Mouse (Mus musculus) intestine, embryonic 16.5 days (tissue): ENCODE data around the gene Cebpg. TPM values are rescaled to one million over a fixed set of nuclear protein-coding genes. Genes with fewer than 3 reads are reported as not detected.

Experiments
- ATAC-seq: fragments of 200-750 bp; cut with Nextera tagmentation; 2 replicates; pipeline ENCODE4 v1.8.0; 2017; ENCODE audit warnings: moderate TSS enrichment, moderate library complexity
- H3K27ac ChIP-seq: fragments of 300-500 bp; sonication (generic); 2 replicates; pipeline ENCODE4 v1.5.1; 2014; ENCODE audit warnings: mild to moderate bottlenecking, low read length
- H3K27me3 ChIP-seq: fragments of 300-500 bp; sonication (generic); replicated peaks from 2 replicates; pipeline ENCODE4 v1.6.1; 2014; ENCODE audit warnings: low read length, control low read depth, mixed read lengths; ENCODE audit not compliant: control insufficient read depth, insufficient read depth
- H3K36me3 ChIP-seq: fragments of 300-500 bp; sonication (generic); 2 replicates; pipeline ENCODE4 v1.6.1; 2014; ENCODE audit warnings: low read length, control low read depth; ENCODE audit not compliant: control insufficient read depth, insufficient read depth
- H3K4me1 ChIP-seq: fragments of 300-500 bp; sonication (generic); 2 replicates; pipeline ENCODE4 v1.6.1; 2014; ENCODE audit warnings: low read length, control low read depth, mixed read lengths; ENCODE audit not compliant: control insufficient read depth, insufficient read depth
- H3K4me2 ChIP-seq: fragments of 300-500 bp; sonication (generic); 2 replicates; pipeline ENCODE4 v1.6.1; 2014; ENCODE audit warnings: low read depth, low read length, control low read depth
- H3K4me3 ChIP-seq: fragments of 300-500 bp; sonication (generic); 2 replicates; pipeline ENCODE4 v1.5.1; 2014; ENCODE audit warnings: mild to moderate bottlenecking, low read length
- H3K9ac ChIP-seq: fragments of 300-500 bp; sonication (generic); 2 replicates; pipeline ENCODE4 v1.6.1; 2014; ENCODE audit warnings: low read depth, low read length
- H3K9me3 ChIP-seq: fragments of 300-500 bp; sonication (generic); 2 replicates; pipeline ENCODE4 v1.6.1; 2016; ENCODE audit warnings: low read length, control low read depth; ENCODE audit not compliant: control insufficient read depth
- WGBS: fragments of 180-500 bp; shearing (Covaris S2); extraction: QIAGEN DNeasy Blood & Tissue Kit; methylation state at CpG from one replicate; pipeline ENCODE4 v1.1.7; 2014; 5-methylcytosine and 5-hydroxymethylcytosine counted together
- polyA plus RNA-seq: library from polyadenylated mRNA; unstranded; fragments of >200 nt; fragmentation: Nextera tagmentation; extraction: Ambion mirVana; gene quantifications from 2 replicates; pipeline ENCODE4 v1.2.1, GENCODE M21; 2015

Cebpg gene
- polyA plus RNA-seq, 1 experiment from 2014 or later, result 46.4 TPM

DNA sequence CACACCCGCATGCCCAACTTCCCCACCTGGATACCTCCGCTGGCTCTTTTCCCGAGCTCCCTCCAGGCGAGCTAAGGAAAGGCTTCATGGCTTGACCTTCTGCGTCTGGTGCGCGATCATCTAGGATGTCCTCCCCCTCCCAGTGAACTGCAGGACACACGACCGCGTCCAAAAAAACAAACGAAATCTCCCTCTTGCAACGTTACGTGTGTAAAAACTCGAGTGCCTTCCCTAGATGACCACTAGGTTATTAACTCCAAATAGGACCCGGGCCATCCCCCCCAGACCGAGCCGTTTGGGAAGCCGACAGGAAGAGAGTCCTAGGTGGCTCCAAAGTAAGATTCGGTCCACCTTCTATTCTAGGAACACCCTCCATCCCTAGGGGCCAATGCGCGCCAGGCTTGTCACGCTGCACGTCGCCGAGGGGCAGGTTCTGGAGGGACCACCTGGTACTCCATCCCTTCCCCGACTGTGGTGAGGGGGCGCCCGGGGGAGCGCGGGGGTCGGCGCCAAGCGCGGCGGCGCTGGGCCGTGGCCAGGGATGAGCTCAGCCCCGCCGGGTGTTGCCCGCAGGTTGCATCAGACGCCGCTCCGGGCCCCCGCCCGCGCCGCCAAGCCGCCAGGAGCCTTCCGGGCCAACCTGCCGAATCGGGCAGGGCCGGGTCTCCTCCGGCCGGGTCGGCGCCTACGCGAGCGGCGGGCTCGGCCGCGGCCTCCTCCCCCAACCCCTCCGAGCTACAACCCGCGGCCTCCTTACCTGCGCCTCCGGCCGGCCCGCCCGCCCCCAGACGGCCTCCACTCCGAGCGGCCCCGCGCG is 546 bp downstream of the Cebpg start:
- H3K4me3 ChIP-seq, result peak overlapping the region; percentile 82
- H3K4me1 ChIP-seq, result peaks cover 24% of the 10 kb centered on the region
- no peaks in the 10 kb centered on the region for H3K27me3 ChIP-seq
- H3K36me3 ChIP-seq, result no peaks in the 10 kb centered on the region
- peak overlapping the region; percentile 89 for H3K9ac ChIP-seq
- H3K9me3 ChIP-seq, result peaks cover 6% of the 10 kb centered on the region; the same call in 1 of the 2 replicates
- peak overlapping the region; percentile 82 for H3K4me2 ChIP-seq
- peak overlapping the region; percentile 89 for H3K27ac ChIP-seq
- ATAC-seq, result peak; percentile 86
- under 1% methylated on average over 67 of the region's 77 CpGs for WGBS

DNA sequence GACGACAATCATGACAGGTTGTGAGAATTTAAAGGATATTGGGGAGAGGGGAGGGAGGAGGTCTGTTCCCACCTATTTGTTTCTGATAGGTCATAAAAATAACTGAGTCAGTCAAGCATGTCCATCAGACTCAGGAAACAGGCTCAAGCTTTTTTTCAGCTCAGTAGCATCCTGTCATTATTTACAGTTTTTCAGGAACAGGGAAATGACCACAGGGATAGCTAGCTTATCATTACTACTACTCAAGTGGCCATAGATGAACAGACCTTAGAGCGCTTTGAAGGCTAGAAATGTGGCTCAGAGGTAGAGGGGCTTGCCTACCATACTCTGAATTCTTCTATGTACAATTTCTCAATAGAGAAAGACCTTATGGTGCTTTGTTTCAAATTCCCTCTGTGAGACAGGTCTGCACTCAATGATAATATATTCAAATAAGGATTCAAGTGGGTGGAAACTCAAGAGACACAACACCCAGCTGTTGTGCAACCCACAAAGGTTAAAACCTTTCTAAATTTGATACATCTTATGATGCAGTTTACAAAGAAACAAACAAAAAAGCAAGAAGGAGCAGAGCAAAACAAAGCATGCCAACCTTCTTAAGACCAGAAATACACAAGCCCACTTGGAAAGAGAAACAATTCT is 1.3 kb downstream of the Cebpg start:
- Histone ChIP-seq H3K27ac (peak overlapping the region; percentile 89), H3K27me3 (no peaks in the 10 kb centered on the region), H3K4me2 (peak overlapping the region; percentile 82), H3K9me3 (peaks cover 6% of the 10 kb centered on the region; the same call in 1 of the 2 replicates), H3K4me1 (peaks cover 24% of the 10 kb centered on the region), H3K36me3 (peaks cover 6% of the 10 kb centered on the region; the same call in 1 of the 2 replicates), H3K4me3 (peak overlapping the region; percentile 82), H3K9ac (peak overlapping the region; percentile 89)
- no peak for ATAC-seq
- WGBS, result 58% methylated on average over 2 of the region's 2 CpGs

DNA sequence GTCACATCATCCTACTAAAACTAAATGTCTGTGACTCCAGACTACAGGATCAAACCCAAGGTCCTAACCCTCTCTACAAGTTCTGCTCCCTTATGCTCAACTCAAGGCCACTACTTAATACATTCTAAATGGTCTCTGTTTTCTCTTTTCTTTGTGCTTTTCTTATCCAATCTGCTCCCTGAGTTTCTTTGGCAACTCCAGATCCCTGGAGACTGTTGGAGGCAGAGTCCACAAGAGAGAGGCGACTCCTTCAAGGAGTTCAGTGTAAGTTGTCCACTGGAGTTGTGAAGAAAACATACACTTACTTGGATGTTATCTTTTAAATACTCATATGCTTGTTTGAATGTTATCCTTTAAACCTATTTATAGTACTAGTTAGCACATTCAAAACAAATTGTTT is 2.1 kb downstream of the Cebpg start:
- H3K4me1 ChIP-seq, result peaks cover 24% of the 10 kb centered on the region
- H3K9ac ChIP-seq, result no peak overlapping the region
- H3K27me3 ChIP-seq, result no peaks in the 10 kb centered on the region
- WGBS, result 78% methylated on average over 1 of the region's 1 CpGs
- H3K36me3 ChIP-seq, result peaks cover 6% of the 10 kb centered on the region; the same call in 1 of the 2 replicates
- H3K27ac ChIP-seq, result no peak overlapping the region
- no peak overlapping the region; the same call in 1 of the 2 replicates for H3K4me2 ChIP-seq
- 0 out of 2 replicates have a peak, but pooled peaks cover under 1% of the 10 kb centered on the region for H3K9me3 ChIP-seq
- ATAC-seq, result no peak
- H3K4me3 ChIP-seq, result no peak overlapping the region

DNA sequence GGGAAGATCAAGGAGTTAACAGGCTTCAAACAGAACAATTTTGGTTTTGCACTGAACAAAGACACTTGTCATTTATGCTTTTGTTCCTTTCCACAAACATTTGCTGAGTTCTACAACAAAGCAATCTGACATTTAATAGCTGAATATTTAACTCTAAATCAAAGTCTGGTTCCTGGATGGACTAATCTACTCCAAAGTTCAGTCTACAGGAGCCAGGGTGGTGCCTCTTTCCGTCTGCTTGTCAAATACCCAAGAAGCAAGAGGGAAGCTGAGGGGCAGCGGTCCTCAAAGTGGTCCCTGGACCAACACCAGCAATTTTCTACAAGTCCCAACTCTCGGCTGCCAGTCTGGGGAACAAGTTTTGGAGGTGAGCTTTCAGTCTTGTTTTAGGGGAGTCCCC is 3.2 kb downstream of the Cebpg start:
- H3K9ac ChIP-seq, result no peak overlapping the region
- peaks cover 24% of the 10 kb centered on the region for H3K4me1 ChIP-seq
- H3K27ac ChIP-seq, result no peak overlapping the region
- H3K27me3 ChIP-seq, result no peaks in the 10 kb centered on the region
- ATAC-seq, result no peak
- peaks cover 6% of the 10 kb centered on the region; the same call in 1 of the 2 replicates for H3K36me3 ChIP-seq
- 82% methylated on average over 3 of the region's 3 CpGs for WGBS
- no peaks in the 10 kb centered on the region for H3K9me3 ChIP-seq
- H3K4me3 ChIP-seq, result no peak overlapping the region
- H3K4me2 ChIP-seq, result no peak overlapping the region

DNA sequence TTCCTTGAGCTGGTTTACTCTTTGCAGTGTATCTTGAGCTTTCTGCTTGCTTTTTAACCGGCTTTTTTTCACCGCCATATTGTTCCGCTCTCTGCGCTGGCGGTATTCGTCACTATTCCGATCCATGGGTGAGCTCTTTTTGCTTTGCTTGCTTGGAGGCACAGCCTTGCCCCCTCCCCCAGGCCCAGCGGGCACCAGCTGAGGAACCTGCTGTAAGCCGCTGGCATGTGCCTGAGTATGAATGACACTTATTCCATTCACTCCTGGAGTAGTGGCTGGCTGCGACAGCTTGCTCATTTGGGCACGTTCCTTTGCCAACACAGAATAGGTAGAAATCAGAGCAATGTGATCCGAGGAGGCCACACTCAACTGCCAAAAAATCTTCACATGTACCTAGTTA is 5.8 kb downstream of the Cebpg start:
- Histone ChIP-seq H3K4me3 (no peak overlapping the region), H3K9ac (no peak overlapping the region), H3K36me3 (peaks cover 6% of the 10 kb centered on the region; the same call in 1 of the 2 replicates), H3K27ac (no peak overlapping the region), H3K4me1 (peaks cover 18% of the 10 kb centered on the region), H3K4me2 (no peak overlapping the region), H3K9me3 (no peaks in the 10 kb centered on the region), H3K27me3 (no peaks in the 10 kb centered on the region)
- WGBS, result 91% methylated on average over 12 of the region's 12 CpGs
- no peak for ATAC-seq

DNA sequence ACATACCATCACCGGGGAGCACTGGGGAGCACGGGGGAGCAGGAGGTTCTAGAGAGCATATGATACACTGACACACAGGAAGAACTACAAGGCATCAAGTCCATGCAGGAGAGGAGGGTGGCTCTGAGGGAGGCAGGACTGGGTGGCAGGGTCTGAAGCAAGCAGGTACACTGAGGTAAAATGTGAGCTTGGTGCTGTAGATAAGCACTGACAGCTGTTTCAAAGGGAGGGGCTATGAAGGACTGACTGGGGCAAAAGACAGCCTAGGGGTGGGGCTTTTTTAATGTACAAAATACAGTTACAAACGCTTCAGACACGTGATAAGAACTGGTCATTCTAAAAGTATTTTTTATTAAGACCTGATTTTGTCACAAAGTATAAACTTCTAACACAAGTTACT is 10.3 kb downstream of the Cebpg start:
- Histone ChIP-seq H3K4me1 (peaks cover 8% of the 10 kb centered on the region), H3K27me3 (no peaks in the 10 kb centered on the region), H3K4me3 (no peak overlapping the region), H3K27ac (no peak overlapping the region), H3K9ac (no peak overlapping the region), H3K4me2 (no peak overlapping the region), H3K36me3 (peaks cover 11% of the 10 kb centered on the region; the same call in 1 of the 2 replicates), H3K9me3 (no peaks in the 10 kb centered on the region)
- ATAC-seq, result no peak
- 89% methylated on average over 4 of the region's 4 CpGs for WGBS

DNA sequence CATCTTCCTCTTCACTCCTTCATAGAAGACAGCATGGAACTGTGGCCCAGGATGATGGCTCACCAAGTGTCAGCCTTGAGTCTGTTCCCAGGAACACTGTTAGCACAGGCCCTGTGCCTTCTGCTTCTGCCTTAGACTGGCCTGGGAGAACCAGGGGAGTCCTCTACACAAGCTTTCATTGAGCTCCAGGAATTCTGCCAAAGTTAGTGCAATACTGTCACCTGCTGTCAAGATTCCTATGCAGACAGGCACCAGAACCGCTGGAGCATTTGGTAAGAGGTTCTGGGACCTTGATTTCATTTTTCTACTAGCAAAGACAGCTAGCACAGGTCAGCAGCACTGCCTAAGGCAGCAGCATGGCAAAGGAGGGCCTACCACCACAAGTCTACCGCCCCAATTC is 11.7 kb downstream of the Cebpg start:
- no peak overlapping the region for H3K27ac ChIP-seq
- WGBS, result 92% methylated on average over 2 of the region's 2 CpGs
- no peak for ATAC-seq
- peaks cover 5% of the 10 kb centered on the region; the same call in 1 of the 2 replicates for H3K36me3 ChIP-seq
- H3K9me3 ChIP-seq, result no peaks in the 10 kb centered on the region
- peaks cover 10% of the 10 kb centered on the region for H3K4me1 ChIP-seq
- H3K9ac ChIP-seq, result no peak overlapping the region
- H3K4me3 ChIP-seq, result no peak overlapping the region
- H3K4me2 ChIP-seq, result no peak overlapping the region
- H3K27me3 ChIP-seq, result no peaks in the 10 kb centered on the region

DNA sequence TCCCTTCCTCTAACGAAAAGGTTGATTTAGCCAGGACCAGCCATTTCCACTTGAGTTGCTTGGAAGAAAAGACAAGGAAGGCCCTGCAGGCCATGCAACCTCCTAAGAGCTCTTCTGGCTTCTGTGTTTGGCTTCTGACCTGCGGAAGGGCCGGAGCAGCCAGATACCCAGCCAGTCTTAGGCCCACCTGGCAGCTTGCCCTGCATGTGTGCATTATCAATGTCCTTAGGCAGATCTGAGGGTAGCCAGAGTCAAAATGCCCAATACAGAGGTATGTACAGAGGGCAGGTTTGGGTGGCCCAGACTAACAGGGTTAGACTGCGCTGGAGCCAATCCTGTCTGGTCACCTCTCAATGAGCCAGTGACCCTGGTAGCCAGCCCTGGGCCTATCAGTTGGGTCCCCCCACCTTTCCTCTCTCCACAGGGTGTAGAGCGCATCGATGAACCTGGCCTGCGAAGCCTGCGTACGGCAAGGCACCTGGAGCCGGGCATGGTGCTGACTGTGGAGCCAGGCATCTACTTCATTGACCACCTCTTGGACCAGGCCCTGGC is 13.0 kb downstream of the Cebpg start:
- Histone ChIP-seq H3K4me2 (no peak overlapping the region), H3K27ac (peak overlapping the region; percentile 25), H3K4me1 (peaks cover 10% of the 10 kb centered on the region), H3K27me3 (no peaks in the 10 kb centered on the region), H3K9me3 (no peaks in the 10 kb centered on the region), H3K4me3 (no peak overlapping the region), H3K36me3 (peaks cover 5% of the 10 kb centered on the region; the same call in 1 of the 2 replicates), H3K9ac (no peak overlapping the region)
- peak; percentile 20; the same call in 1 of the 2 replicates for ATAC-seq
- 95% methylated on average over 10 of the region's 10 CpGs for WGBS

DNA sequence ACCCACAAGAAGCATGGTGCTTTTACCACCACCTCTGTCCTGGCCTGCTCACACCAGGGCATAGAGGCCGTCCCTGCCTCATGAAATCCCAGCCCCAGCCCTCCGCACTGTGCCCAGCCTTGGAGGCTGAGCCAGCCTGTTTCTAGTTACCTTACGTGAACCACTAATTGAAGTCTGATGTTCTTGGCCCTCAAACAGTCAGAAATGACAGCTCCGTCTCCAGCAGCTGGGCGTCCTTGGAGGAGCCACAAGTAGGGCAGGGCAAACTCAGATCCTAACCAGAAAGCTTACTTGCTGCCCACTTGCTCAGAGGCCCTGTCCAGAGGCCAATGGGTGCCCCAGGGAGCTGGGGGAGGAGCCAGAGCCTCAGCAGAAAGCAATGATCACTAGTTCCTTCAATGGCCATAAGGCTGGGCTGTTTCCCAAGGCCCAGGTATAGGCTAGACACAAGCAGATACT is 13.6 kb downstream of the Cebpg start:
- no peaks in the 10 kb centered on the region for H3K9me3 ChIP-seq
- ATAC-seq, result peak; percentile 87
- peaks cover 10% of the 10 kb centered on the region for H3K4me1 ChIP-seq
- H3K27ac ChIP-seq, result peak overlapping the region; percentile 25
- no peak overlapping the region for H3K4me2 ChIP-seq
- peak overlapping the region; percentile 27; the same call in 1 of the 2 replicates for H3K9ac ChIP-seq
- H3K27me3 ChIP-seq, result no peaks in the 10 kb centered on the region
- 0 out of 2 replicates have a peak overlapping the region, but pooled peaks have one; percentile 1 for H3K4me3 ChIP-seq
- WGBS, result 84% methylated on average over 5 of the region's 5 CpGs
- peaks cover 5% of the 10 kb centered on the region; the same call in 1 of the 2 replicates for H3K36me3 ChIP-seq
